Mouse (Mus musculus): ENCODE measurements at regions not wholly inside any gene's neighbourhood (a gene's known extent, or its start where the extent isn't known, plus 50 kb on each side); places are given as distances from the start of the nearest gene placed in this dataset.

DNA sequence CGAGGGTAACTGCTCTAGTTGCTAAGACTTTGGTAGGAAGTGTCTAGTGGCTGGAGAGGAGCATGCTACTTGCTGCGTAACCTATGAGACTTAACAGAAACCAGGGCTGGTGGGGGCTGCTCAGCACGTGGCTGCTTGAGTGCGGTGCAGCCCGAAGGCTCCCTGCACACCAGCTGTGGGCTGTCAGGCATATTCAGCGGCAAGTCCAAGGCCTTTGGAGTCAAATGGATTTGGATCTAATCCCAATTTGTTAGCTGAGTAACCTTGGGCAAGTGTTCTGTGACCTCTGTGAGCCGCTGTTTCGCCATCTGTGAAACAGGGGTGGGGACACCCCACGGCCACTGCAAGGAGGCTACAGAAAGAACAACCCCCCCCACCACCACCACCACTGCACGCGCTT, 75.5 kb upstream of the Msx2 start:
- TF ChIP-seq POLR2A (IDR thresholded peaks at IDR 0.05; ENCODE audit: control insufficient read depth in 1 of 2, insufficient read depth in 1 of 2, low read depth in 1 of 2, low read length in 2 of 2, poor library complexity in 1 of 2) (no peak), NRF1 (IDR thresholded peaks at IDR 0.05; ENCODE audit: insufficient read depth, low read depth, low read length, poor library complexity, severe bottlenecking) (no peak), EP300 (IDR thresholded peaks at IDR 0.05; ENCODE audit: low read depth in 1 of 2, low read length in 2 of 2) (no peak), TAL1 (IDR thresholded peaks at IDR 0.05; ENCODE audit: low read length) (no peak), SMC3 (IDR thresholded peaks at IDR 0.05; ENCODE audit: low read depth, low read length) (no peak), CTCF (IDR thresholded peaks at IDR 0.05 in 2 of 3, conservative IDR thresholded peaks at IDR 0.05 in 1 of 3; ENCODE audit: control insufficient read depth in 1 of 3, insufficient read depth in 1 of 3, low read depth in 2 of 3, low read length in 3 of 3, poor library complexity in 1 of 3, severe bottlenecking in 1 of 3) (no peak), GATA1 (IDR thresholded peaks at IDR 0.05; ENCODE audit: low read depth, low read length) (no peak), E2F4 (IDR thresholded peaks at IDR 0.05; ENCODE audit: borderline replicate concordance, low read depth, low read length) (no peak), KAT2A (conservative IDR thresholded peaks at IDR 0.05; ENCODE audit: low read depth, low read length) (no peak), MAX (IDR thresholded peaks at IDR 0.05; ENCODE audit: low read length) (no peak), MAFK (IDR thresholded peaks at IDR 0.05; ENCODE audit: borderline replicate concordance, low read depth, low read length) (no peak), ELF1 (IDR thresholded peaks at IDR 0.05; ENCODE audit: low read depth, low read length) (no peak), UBTF (IDR thresholded peaks at IDR 0.05; ENCODE audit: borderline replicate concordance, insufficient read depth, low read depth, low read length) (no peak)
